Comparison of ENCODE assay signal across 23 mouse cellular contexts in genomic region chr4:153058152-153058551, GRCm38 (mm10).
DNase-seq lines count a peak whose midpoint lies in the region; ATAC-seq and TF ChIP-seq lines count a peak whose summit lies in the region.
"Had no signal": no experiment of that assay in that cellular context is flagged by ENCODE, and none has a peak within 500 bp of the region (broad histone marks: within the 10 kb centered on the region; RNA-seq: fewer than 3 reads in every experiment).

No protein-coding gene starts in this region.

- H3K9me3 ChIP-seq in kidney, postnatal 0 days (replicated peaks; ENCODE audit: low read length), result no peaks in the 10 kb centered on the region
- H3K9me3 ChIP-seq in kidney, embryonic 16.5 days (ENCODE audit: low read length), result 0 out of 2 replicates have a peak, but pooled peaks cover 10% of the 10 kb centered on the region
- H3K9me3 ChIP-seq: embryonic facial prominence, embryonic 12.5 days; hindbrain, embryonic 13.5 days had no signal

- TF ChIP-seq CTCF in cerebellum, adult 2 months (IDR thresholded peaks at IDR 0.05; ENCODE audit: borderline replicate concordance, insufficient read depth, low read depth, low read length), result peak; percentile 34; the same call in 1 of the 2 replicates
- peak; percentile 8; the same call in 1 of the 2 replicates for TF ChIP-seq CTCF in gastrocnemius, adult 2 months (IDR thresholded peaks at IDR 0.05)
- peak; percentile 49 for TF ChIP-seq CTCF in kidney, postnatal 0 days (IDR thresholded peaks at IDR 0.05; ENCODE audit: low read depth)

- H3K4me1 ChIP-seq in cerebellum, adult 2 months (ENCODE audit: control insufficient read depth, insufficient read depth, low read length), result no peaks in the 10 kb centered on the region
- no peaks in the 10 kb centered on the region for H3K4me1 ChIP-seq in kidney, postnatal 0 days (replicated peaks; ENCODE audit: insufficient read depth, low read length)
- no peaks in the 10 kb centered on the region for H3K4me1 ChIP-seq in kidney, embryonic 16.5 days (ENCODE audit: insufficient read depth, low read length)
- H3K4me1 ChIP-seq: embryonic facial prominence, embryonic 12.5 days; heart, embryonic 13.5 days had no signal

- H3K9ac ChIP-seq in kidney, postnatal 0 days (ENCODE audit: low read depth, low read length), result no peak overlapping the region
- no peak overlapping the region for H3K9ac ChIP-seq in kidney, embryonic 16.5 days (replicated peaks; ENCODE audit: low read length)
- H3K9ac ChIP-seq: embryonic facial prominence, embryonic 12.5 days; forebrain, embryonic 12.5 days; heart, embryonic 13.5 days; hindbrain, embryonic 13.5 days had no signal

- H3K4me2 ChIP-seq in kidney, postnatal 0 days (ENCODE audit: low read length), result no peak overlapping the region
- H3K4me2 ChIP-seq in kidney, embryonic 16.5 days (replicated peaks; ENCODE audit: low read depth, low read length), result no peak overlapping the region
- H3K4me2 ChIP-seq: embryonic facial prominence, embryonic 12.5 days; forebrain, embryonic 12.5 days; heart, embryonic 13.5 days; hindbrain, embryonic 13.5 days had no signal

- H3K36me3 ChIP-seq in kidney, postnatal 0 days (ENCODE audit: insufficient read depth, low read length), result no peaks in the 10 kb centered on the region
- H3K36me3 ChIP-seq in kidney, embryonic 16.5 days (ENCODE audit: insufficient read depth, low read length), result no peaks in the 10 kb centered on the region
- H3K36me3 ChIP-seq: embryonic facial prominence, embryonic 12.5 days; forebrain, embryonic 12.5 days; G1E; heart, embryonic 13.5 days; hindbrain, embryonic 13.5 days had no signal

- no peak for DNase-seq in cerebellum, adult 2 months
- DNase-seq in gastrocnemius, adult 2 months, result no peak
- no peak for DNase-seq in gastrocnemius, postnatal 25 days
- DNase-seq in kidney, postnatal 0 days (ENCODE audit: low spot score), result no peak
- DNase-seq in retina, postnatal 1 day, result peak; percentile 31
- DNase-seq in retina, embryonic 14.5 days (ENCODE audit: low spot score), result no peak
- DNase-seq: adrenal gland, adult 8-10 months; B cell, adult 2 months; cerebellum, adult 8-10 months; embryo, embryonic 11 days; gastrocnemius, postnatal 36 days; heart, adult 11 months; heart, postnatal 36 days; kidney, adult 11 months had no signal

- no peak overlapping the region for H3K27ac ChIP-seq in cerebellum, adult 2 months (ENCODE audit: insufficient read depth, low read length)
- H3K27ac ChIP-seq in gastrocnemius, adult 2 months, result no peak overlapping the region
- H3K27ac ChIP-seq in kidney, postnatal 0 days, result no peak overlapping the region
- H3K27ac ChIP-seq in kidney, embryonic 16.5 days (ENCODE audit: low read length), result no peak overlapping the region
- H3K27ac ChIP-seq: embryonic facial prominence, embryonic 12.5 days; forebrain, embryonic 12.5 days; heart, embryonic 13.5 days; hindbrain, embryonic 13.5 days had no signal

- intact Hi-C loops in gastrocnemius, adult 2 months (cut with DNase I), result no loop called here

- WGBS in cerebellum, adult 2 months, result 58% methylated on average over 12 of the region's 12 CpGs
- WGBS in kidney, postnatal 0 days, result 64% methylated on average over 12 of the region's 12 CpGs
- 57% methylated on average over 12 of the region's 12 CpGs for WGBS in kidney, embryonic 16.5 days

- H3K27me3 ChIP-seq in cerebellum, adult 2 months (ENCODE audit: control insufficient read depth, insufficient read depth, low read length), result no peaks in the 10 kb centered on the region
- no peaks in the 10 kb centered on the region for H3K27me3 ChIP-seq in kidney, postnatal 0 days (ENCODE audit: insufficient read depth, low read length)
- no peaks in the 10 kb centered on the region for H3K27me3 ChIP-seq in kidney, embryonic 16.5 days (ENCODE audit: insufficient read depth, low read length)
- H3K27me3 ChIP-seq: embryonic facial prominence, embryonic 12.5 days; forebrain, embryonic 12.5 days; heart, embryonic 13.5 days; hindbrain, embryonic 13.5 days had no signal

- no peak overlapping the region for H3K4me3 ChIP-seq in cerebellum, adult 2 months (replicated peaks; ENCODE audit: insufficient read depth, low read depth, low read length)
- no peak overlapping the region for H3K4me3 ChIP-seq in gastrocnemius, adult 2 months
- H3K4me3 ChIP-seq in kidney, postnatal 0 days (replicated peaks; ENCODE audit: low read depth, low read length), result no peak overlapping the region
- no peak overlapping the region for H3K4me3 ChIP-seq in kidney, embryonic 16.5 days (ENCODE audit: low read length)
- H3K4me3 ChIP-seq: embryonic facial prominence, embryonic 12.5 days; forebrain, embryonic 12.5 days; heart, embryonic 13.5 days; hindbrain, embryonic 13.5 days had no signal

- no peak for TF ChIP-seq POLR2A in cerebellum, adult 2 months (IDR thresholded peaks at IDR 0.05; ENCODE audit: borderline replicate concordance, insufficient read depth, low read length)

- no peak for ATAC-seq in cerebellum, adult (ENCODE audit: insufficient number of reproducible peaks, low FRiP score, low TSS enrichment)
- ATAC-seq in kidney, postnatal 0 days (replicated peaks; ENCODE audit: low FRiP score, low read depth), result no peak
- no peak for ATAC-seq in kidney, embryonic 16.5 days (ENCODE audit: low FRiP score, low TSS enrichment)
- ATAC-seq: CD4-positive, CD25-positive, alpha-beta regulatory T cell, adult 4 months; forebrain, embryonic 16.5 days had no signal
